Mouse (Mus musculus) cerebral cortex, adult 2 months (tissue): ENCODE data around the gene Notch1.

Source experiments
- WGBS: fragments of 180-500 bp; shearing (Covaris S2); methylation state at CpG from one replicate; pipeline ENCODE4 v1.1.7; 2018; 5-methylcytosine and 5-hydroxymethylcytosine counted together

The Notch1 gene

DNA sequence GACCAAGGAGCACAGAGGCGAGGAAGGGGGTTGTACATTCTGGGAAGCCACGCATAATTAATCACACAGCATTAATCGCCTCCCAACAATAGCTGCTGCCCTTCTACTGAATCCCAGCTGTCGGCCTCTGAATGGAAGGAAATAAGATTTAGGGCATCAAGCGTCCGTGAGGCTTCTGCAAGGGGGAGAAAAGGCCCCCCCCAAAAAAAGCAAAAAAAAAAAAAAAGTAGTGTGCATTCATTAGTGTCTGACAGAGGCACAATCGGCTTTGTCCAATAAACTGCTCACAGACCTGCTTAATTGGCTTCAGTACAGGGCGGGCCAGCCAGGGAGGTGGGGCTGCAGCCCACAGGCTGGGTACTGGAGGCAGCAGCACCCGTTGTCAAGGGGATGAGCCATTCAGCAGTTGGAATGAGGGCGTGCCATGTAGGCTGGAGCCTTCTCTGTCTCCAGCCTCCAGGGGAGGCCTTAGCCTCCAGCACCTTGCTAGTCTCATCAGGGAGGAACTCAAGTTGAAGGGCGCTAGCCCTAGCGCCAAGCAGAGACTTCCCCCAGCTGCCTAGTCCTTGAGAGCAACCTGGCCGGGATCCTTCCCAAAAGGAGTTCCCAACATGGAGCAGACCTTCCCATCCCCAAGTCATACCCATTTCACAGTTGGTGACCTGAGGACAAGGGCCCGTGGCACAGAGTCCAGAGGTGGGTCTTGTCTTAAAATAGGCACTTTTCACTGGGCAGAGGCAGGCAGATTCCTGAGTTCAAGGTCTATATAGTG is 15.7 kb downstream of the Notch1 start:
- 48% methylated on average over 14 of the region's 14 CpGs for WGBS

DNA sequence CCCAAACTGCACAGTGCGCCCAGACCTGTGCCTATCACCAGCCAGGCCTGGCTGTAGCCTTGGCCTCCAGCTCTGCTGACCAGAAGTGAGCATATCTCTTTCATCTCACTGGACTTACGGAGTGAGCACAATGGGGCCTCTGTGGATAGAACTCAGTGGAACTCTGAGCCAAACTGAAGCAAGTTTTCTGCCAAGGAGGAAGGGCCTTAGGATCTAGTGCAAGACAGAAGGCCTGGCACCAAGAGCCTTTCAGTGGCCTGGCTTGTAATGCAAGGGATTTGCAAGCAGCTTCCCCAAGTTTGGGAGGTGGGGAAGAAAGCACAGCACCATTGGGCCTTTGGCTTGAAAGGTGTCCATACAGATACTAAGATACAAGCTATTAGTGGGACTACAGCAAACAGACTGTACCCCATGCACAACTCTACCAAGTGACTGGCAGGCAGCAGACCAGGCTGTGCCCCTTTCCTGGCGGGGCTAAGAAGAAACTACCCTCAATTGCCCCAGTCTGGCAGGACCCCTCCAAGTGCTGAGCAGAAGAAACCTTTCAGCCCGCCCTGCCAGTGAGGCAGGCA is 16.4 kb downstream of the Notch1 start:
- WGBS: 68% methylated on average over 4 of the region's 4 CpGs

GRCm38 (mm10) chr2:26498694-26499093 is 17.8 kb downstream of the Notch1 start:
- 55% methylated on average over 8 of the region's 8 CpGs for WGBS

GRCm38 (mm10) chr2:26497861-26498533 is 18.5 kb downstream of the Notch1 start:
- 63% methylated on average over 11 of the region's 11 CpGs for WGBS

GRCm38 (mm10) chr2:26496451-26496850 is 20.0 kb downstream of the Notch1 start:
- 62% methylated on average over 3 of the region's 3 CpGs for WGBS

DNA sequence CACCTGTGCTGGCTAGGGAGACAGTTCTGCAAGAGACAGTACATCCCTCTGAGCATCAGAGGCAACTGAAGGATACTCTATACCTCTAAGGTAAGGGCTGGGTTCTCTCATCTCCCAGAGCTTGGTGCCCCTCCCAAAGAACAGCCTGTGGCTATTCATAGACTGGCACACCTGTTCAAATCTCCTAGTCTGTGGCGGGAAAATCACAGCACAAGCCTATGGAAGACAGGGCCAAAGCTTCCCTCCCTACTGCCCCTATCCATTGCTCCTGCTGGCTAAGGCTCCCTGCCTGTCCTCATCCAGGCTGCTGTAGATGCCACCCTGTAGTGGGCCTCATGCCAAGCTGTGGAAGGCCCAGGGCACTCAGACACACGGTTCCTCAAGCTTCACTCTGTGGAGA is 20.8 kb downstream of the Notch1 start:
- 71% methylated on average over 2 of the region's 2 CpGs for WGBS

GRCm38 (mm10) chr2:26494991-26495390 is 21.5 kb downstream of the Notch1 start:
- WGBS: 73% methylated on average over 5 of the region's 5 CpGs

GRCm38 (mm10) chr2:26494396-26494795 is 22.1 kb downstream of the Notch1 start:
- WGBS: 41% methylated on average over 7 of the region's 7 CpGs

DNA sequence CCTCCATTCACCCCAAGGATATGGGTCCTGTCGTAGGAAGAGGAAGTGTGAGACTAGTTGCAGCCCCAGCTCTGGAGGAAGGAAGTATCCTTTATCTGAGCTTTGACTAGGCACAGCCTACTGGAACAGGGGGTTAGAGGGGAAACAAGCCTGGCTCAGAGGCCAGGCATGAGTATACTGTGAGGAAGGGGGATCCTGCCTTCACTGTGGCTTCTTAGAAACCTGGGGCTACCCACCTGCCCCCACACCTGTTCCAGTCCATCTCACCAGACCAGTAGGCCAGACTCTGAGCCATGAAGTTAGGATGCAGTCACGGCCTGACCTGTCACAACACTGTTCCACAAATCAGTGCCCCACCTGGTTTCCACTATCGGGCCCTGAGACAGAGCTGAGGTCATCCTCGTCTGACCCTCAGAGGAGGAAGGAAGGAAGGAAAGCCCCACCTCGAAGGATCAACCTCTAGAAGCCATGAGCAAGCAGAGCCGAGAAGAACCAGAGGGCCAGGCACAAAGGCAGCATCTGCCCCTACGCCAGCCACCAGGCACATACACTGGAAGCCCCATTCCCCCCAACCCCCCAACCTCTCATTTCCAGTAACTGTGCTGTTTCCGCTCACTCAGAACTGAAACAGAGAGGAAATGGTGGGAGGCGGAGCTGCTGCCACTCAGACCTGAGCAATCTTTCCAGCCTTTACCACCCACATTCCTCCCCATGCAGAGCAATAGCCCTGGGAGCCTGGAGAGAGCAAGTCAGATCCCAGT is 23.3 kb downstream of the Notch1 start:
- WGBS: 42% methylated on average over 9 of the region's 9 CpGs

GRCm38 (mm10) chr2:26490760-26491301 is 25.6 kb downstream of the Notch1 start:
- WGBS: 54% methylated on average over 4 of the region's 4 CpGs

- 66% methylated on average over 9 of the region's 9 CpGs for WGBS
These were observed 27.8 kb downstream of the Notch1 start for GRCm38 (mm10) chr2:26488535-26489135.

- 46% methylated on average over 18 of the region's 18 CpGs for WGBS
These were observed 29.0 kb downstream of the Notch1 start for GRCm38 (mm10) chr2:26487322-26488021.

DNA sequence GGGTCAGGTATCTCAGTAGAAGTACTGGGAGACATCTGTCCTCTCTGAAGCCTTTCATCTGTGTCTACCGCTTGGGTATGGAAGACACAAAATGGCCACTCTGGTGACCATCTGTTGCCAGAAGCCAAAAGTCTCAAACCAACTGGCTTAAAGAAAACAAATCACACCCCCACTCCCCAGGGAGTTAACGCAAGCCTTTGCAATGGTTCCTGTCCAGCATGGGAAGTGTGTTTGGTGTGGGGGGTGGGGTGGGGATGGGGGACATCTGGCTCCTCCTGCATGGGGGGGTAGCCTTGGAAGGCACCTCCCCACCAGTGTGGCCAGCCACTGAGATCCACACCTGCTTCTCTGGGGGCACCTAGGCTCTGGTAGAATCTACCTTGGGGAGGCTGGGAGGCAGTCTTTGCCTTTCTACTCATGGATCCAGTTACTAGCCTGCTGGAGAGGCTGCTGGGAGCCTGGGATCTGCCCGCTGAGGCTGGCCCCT is 29.6 kb downstream of the Notch1 start:
- 54% methylated on average over 3 of the region's 3 CpGs for WGBS

- WGBS: 47% methylated on average over 5 of the region's 5 CpGs
These were observed 30.1 kb downstream of the Notch1 start for GRCm38 (mm10) chr2:26486264-26486810.

DNA sequence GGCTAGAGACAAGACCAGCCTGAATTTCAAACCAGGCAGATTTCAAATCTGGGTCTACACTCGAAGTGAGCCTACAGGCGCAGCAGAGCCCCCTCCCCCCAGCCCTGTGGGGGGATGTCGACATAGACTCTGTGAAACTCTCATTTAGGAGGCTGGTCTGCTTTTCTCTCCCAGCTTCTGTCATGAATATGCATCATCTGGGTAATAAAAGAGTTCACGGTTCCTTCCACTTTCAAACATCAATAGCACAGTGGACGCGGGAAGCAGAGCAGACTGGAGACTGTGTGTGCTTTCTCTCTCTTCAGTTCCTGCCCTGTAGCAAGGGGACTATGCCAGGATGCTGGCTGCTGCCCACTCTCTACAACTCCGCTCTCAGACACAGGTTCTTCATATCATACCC is 30.8 kb downstream of the Notch1 start:
- whole genome bisulfite sequencing: 33% methylated on average over 7 of the region's 7 CpGs

DNA sequence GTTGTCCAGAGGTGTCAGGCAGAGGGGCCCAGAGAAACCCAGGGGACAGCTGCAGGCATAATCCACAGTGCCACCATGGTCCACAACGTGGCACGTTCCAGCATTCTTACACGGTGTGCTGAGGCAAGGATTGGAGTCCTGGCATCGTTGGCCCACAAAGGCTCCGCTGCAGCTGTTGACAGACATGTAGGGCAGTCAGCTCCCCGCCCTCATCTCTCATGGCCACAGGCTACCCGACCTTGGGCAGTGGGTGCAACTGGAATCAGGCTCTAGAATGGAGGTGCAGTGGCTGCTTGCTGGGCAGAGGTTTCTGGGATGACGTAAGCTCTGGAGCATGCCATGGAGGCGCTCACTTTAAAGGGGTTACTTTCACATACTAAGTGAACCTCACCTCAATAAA is 31.2 kb downstream of the Notch1 start:
- WGBS: 42% methylated on average over 9 of the region's 9 CpGs

DNA sequence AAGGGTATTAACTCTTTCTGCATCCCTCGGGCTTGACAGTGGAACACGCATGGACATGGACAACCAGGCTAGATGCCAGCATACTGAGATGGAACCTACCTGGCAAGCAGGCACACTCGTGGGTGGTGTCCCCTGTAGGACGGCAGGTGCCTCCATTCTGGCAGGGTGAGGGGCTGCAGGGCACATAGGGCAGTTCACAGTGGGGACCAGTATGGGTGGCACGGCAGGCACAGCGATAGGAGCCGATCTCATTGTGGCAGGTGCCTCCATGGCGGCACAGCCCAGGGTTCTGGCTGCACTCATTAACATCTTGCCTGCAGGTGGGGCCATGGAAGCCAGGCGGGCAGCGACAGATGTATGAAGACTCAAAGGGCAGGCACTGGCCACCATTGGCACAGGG is 32.3 kb downstream of the Notch1 start:
- 82% methylated on average over 10 of the region's 10 CpGs for WGBS

- WGBS: 52% methylated on average over 13 of the region's 13 CpGs
These were observed 33.1 kb downstream of the Notch1 start for GRCm38 (mm10) chr2:26483230-26483869.

DNA sequence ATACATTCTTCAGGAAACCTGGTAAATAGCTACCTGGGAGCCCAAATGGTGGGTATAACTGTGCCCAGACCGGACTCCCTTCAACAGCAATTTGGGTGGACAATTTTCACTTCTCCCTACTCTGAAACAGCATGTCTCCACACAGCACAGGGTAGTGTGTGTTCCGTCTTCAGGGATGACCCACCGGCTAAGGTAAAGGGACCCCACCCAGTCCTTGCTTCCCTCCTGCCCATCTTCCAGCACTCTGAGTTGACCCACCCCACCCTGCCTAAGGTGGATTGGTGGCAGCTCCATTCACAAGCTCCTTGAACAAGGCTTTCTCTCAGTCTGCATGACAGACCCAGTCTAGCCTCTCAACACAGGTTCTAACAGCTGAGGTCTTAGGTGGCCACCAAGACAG is 33.6 kb downstream of the Notch1 start:
- 82% methylated on average over 3 of the region's 3 CpGs for WGBS
